Mouse (Mus musculus) cerebellum, postnatal 25 days (tissue): ENCODE data around the gene Kcnma1.

Source experiments
- DNase-seq, 2 experiments: peaks; one replicate each; pipeline ENCODE4 v3.0.0; 2021; ENCODE audit warnings: mixed read lengths in 2 of 2

Kcnma1 gene

GRCm38 (mm10) chr14:24014391-24014790 lies at the start of gene Kcnma1:
Kcnma1 (minus strand) TSS chr14:24014491.
- no peak for DNase-seq

GRCm38 (mm10) chr14:24059747-24060146 lies 45.5 kb upstream of the Kcnma1 start:
- DNase-seq: peak; percentile 40 to 64

GRCm38 (mm10) chr14:24059287-24059686 lies 45.0 kb upstream of the Kcnma1 start:
- DNase-seq: no peak

GRCm38 (mm10) chr14:24051821-24052220 lies 37.5 kb upstream of the Kcnma1 start:
- no peak for DNase-seq

- no peak for DNase-seq
These were observed 22.3 kb upstream of the Kcnma1 start for GRCm38 (mm10) chr14:24036609-24037008.

- DNase-seq: no peak
These were observed 21.9 kb upstream of the Kcnma1 start for GRCm38 (mm10) chr14:24036208-24036535.

GRCm38 (mm10) chr14:24035486-24036207 lies 21.4 kb upstream of the Kcnma1 start:
- DNase-seq: peak; percentile 38 to 55

GRCm38 (mm10) chr14:24032876-24033389 lies 18.6 kb upstream of the Kcnma1 start:
- DNase-seq: no peak

GRCm38 (mm10) chr14:24032201-24032600 lies 17.9 kb upstream of the Kcnma1 start:
- peak; percentile 89 to 90 for DNase-seq

- DNase-seq: no peak
These were observed 6.4 kb upstream of the Kcnma1 start for GRCm38 (mm10) chr14:24020718-24021117.

GRCm38 (mm10) chr14:24009978-24010377 lies 4.3 kb downstream of the Kcnma1 start:
- no peak for DNase-seq

GRCm38 (mm10) chr14:24008252-24008651 lies 6.0 kb downstream of the Kcnma1 start:
- DNase-seq: peak; percentile 73 to 88

- DNase-seq: peak in 1 of 2 experiments; percentile 22
These were observed 8.0 kb downstream of the Kcnma1 start for GRCm38 (mm10) chr14:24006276-24006675.

GRCm38 (mm10) chr14:24004471-24005271 lies 9.6 kb downstream of the Kcnma1 start:
- DNase-seq: peak; percentile 45 to 47

GRCm38 (mm10) chr14:24003450-24004381 lies 10.6 kb downstream of the Kcnma1 start:
- DNase-seq: peak; percentile 54 to 64

- no peak for DNase-seq
These were observed 11.6 kb downstream of the Kcnma1 start for GRCm38 (mm10) chr14:24002647-24003046.

GRCm38 (mm10) chr14:23997912-23998311 lies 16.4 kb downstream of the Kcnma1 start:
- no peak for DNase-seq

- DNase-seq: no peak
These were observed 18.5 kb downstream of the Kcnma1 start for GRCm38 (mm10) chr14:23995831-23996230.

- DNase-seq: no peak
These were observed 23.4 kb downstream of the Kcnma1 start for GRCm38 (mm10) chr14:23990871-23991270.

GRCm38 (mm10) chr14:23989696-23990095 lies 24.6 kb downstream of the Kcnma1 start:
- DNase-seq: no peak

GRCm38 (mm10) chr14:23982205-23982604 lies 32.1 kb downstream of the Kcnma1 start:
- no peak for DNase-seq

- DNase-seq: peak in 1 of 2 experiments; percentile 19
These were observed 39.6 kb downstream of the Kcnma1 start for GRCm38 (mm10) chr14:23974685-23975084.

- no peak for DNase-seq
These were observed 47.8 kb downstream of the Kcnma1 start for GRCm38 (mm10) chr14:23966471-23966870.
